Mouse (Mus musculus) megakaryocyte, embryonic 14.5 days (primary cell): ENCODE data around the gene Auts2.

ENCODE experiments used
- FLI1 ChIP-seq: IDR thresholded peaks from 2 replicates; pipeline ENCODE4 v1.6.1; 2012; ENCODE audit warnings: low read length, inconsistent platforms, mixed read lengths
- GATA1 ChIP-seq: IDR thresholded peaks from 3 replicates; pipeline ENCODE4 v1.6.1; 2012; ENCODE audit warnings: mixed read lengths, low read length, inconsistent platforms, borderline replicate concordance

DNA sequence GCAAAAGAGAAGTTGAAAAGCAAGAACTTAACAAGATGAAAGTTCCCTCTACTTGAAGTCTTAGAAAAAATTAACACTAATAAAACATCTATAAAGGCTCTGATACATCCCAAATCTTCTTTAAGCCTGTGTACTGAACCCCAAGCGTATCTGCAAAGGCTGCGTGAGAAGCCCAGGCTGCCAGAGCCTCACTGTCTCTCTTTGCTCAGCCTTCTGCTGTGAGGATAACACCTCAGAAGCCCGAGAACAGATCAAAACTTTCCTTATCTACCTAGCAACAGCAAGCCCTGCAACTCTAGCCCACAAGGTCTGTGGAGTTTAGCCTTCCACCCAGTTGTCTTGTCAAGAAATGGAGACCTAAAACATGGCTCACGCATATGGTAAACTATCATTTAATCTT, 240.4 kb downstream of the Auts2 start:
- no peak for TF ChIP-seq GATA1
- TF ChIP-seq FLI1: no peak
